Mouse (Mus musculus): ENCODE data around the gene Scyl2.

- TF ChIP-seq CTCF (IDR thresholded peaks at IDR 0.05; ENCODE audit: low read depth) (no peak), EP300 (IDR thresholded peaks at IDR 0.05; ENCODE audit: low read depth) (no peak)
Observed at GRCm38 (mm10) chr10:89697956-89698355, 11.9 kb upstream of the Scyl2 start.
